Mouse (Mus musculus): ENCODE data around the gene Hmg20a.

Gene Hmg20a

DNA sequence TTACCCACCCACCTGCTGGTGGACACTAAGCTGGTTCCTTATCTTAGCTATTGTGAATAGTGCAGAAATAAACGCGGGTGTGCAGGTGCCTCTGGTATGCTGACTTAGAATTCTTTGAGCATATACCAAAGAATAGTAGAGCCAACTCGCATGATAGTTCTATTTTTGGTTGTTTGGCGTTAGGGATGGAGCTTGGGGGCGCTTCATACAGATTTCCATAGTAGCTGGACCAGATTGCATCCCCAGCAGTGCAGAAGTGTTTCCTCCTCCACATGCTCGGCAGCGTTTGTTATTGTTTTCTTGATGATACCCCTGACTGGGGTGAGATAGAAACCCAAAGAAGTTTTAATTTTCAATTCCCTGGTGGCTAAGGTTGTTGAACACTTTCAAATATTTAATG, 21.3 kb downstream of the Hmg20a start:
- DNase-seq (ENCODE audit: low spot score): no peak

DNA sequence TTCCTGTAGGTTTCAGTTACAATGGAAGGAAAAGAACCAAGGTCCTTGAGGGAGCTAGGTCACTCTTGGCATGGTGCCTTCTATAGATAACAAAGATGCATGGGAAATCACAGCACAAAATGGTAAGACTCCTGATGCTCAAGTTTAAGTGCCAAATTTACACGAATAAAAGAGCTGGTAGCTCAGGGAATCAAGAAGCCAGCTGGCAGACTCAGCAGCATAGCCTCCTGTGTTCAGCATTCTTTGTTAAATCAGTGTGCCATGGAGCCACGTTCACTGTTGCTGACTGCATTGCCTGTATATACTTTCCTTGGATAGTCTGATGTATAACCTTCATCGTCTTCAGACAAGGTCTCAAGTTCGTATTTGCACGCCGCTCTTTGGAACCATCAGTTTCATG, 33.2 kb downstream of the Hmg20a start:
- DNase-seq (ENCODE audit: low spot score): no peak

DNA sequence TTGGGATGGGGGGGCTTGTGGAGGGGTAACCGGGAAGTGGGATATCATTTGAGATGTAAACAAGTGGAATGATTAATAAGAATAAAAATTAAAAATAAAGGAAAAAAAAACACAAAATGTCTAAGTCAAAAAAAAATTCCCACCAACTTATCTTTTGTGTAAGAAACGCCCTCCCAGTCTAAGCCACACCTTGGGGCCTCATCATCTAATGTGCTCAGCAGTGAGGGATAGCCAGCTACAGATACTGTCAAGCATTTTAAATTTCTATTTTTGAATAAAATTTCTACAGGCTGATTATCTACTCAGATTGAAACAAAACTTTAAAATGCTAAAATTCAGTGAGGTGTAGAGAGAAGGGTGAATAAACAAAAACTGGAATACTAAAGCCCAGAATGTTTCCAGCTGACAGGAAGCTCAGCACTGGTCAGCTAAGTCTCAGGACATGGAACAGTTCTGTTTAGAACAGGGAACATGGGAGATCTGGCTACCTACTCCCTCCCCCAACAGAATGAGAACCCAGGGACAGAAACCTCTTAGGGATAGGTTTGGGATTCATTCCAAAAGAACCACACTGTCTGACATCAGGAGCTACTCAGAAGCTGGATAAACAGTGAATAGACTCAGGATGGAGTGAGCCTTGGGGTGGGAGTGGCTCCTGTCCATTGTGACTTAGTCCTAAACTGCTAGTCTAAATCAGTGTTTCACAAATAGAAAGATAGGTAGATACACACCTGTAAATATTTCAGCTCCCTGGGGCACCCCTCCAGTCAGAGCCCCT, 34.8 kb downstream of the Hmg20a start:
- no peak for DNase-seq (ENCODE audit: low spot score)

DNA sequence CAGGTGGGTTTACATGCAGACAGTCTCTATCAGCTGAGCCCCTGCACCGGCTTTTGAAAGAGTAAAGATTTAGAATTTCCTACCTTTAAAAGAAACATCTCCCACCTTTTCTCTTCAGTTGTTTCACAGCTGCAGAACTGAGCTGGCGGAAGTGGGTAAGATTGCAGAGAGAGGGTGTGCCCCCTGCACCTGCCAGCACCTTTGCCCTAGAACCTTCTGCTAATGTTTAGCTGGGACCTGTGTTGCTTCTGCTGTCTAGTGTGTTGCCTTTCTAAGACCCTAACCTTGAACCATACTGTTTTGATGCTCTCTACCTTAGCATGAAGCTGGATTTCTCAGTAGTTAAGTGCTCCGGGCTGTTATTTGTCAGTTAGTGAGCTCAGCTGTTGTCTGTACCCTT, 38.0 kb downstream of the Hmg20a start:
- no peak for DNase-seq (ENCODE audit: low spot score)

DNA sequence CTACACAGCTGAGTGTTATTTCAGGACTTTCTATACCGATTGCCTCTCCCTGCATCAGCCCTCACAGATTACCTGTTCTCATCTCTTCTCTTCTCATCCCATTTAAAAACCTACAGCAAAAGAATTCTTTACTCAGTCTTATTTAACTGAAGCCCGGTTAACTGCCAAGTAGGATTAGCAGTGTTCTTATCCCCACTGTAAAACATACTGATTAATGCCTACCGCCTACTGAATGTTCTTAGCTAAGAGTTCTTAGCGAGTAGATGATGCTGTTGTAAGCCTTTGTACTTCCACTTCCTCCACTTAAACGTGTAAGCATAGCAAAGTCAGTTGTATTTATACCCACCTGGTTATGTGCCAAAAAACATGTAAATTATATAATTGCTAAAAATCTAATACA, 42.6 kb downstream of the Hmg20a start:
- no peak for DNase-seq (ENCODE audit: low spot score)

GRCm38 (mm10) chr9:56462606-56463005, 44.2 kb downstream of the Hmg20a start:
- DNase-seq (ENCODE audit: low spot score): no peak

GRCm38 (mm10) chr9:56463046-56463445, 44.6 kb downstream of the Hmg20a start:
- no peak for DNase-seq (ENCODE audit: low spot score)

GRCm38 (mm10) chr9:56463686-56464515, 45.5 kb downstream of the Hmg20a start:
- DNase-seq (ENCODE audit: low spot score): no peak

GRCm38 (mm10) chr9:56464863-56465654, 46.6 kb downstream of the Hmg20a start:
- no peak for DNase-seq (ENCODE audit: low spot score)

DNA sequence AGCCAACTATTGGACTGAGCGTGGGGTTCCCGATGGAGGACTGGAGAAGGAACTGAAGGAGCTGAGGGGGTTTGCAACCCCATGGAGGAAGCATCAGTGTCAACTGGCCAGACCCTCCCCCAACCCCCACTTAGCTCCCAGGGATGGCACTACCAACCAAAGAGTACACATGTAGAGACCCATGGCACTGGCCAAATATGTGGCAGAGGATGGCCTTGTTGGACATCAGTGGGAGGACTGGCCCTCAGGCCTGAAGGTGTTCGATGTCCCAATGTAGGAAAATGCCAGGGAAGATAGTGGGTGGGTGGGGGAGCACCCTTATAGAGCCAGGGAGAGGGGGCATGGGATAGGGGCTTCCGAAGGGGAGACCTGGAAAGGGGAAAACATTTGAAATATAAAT, 47.8 kb downstream of the Hmg20a start:
- DNase-seq (ENCODE audit: low spot score): no peak

DNA sequence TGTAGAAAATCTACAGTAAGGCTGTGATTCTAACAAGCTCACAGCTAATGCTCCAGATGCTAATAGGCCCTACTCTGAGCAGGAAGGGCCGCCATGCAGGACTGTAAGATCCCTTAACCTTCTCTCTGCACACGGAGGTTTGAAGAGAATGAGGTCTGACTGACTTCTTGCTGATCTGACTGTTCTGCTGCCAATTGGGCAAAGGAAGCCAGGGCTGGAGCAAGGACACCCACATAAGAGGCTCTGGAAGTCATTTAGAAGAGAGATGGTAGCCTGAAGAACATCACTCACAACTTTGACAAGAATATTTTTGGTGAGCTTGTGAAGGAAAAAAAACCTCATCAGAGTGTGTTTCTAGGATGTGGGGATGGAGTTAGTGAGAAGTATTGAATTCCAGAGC, 51.2 kb downstream of the Hmg20a start:
- DNase-seq (ENCODE audit: low spot score): no peak

- no peak for DNase-seq (ENCODE audit: low spot score)
Measured at GRCm38 (mm10) chr9:56470291-56470690, 51.9 kb downstream of the Hmg20a start.

- DNase-seq (ENCODE audit: low spot score): no peak
Measured at GRCm38 (mm10) chr9:56478975-56479647, 60.7 kb downstream of the Hmg20a start.

GRCm38 (mm10) chr9:56482623-56483022, 64.2 kb downstream of the Hmg20a start:
- no peak for DNase-seq (ENCODE audit: low spot score)

DNA sequence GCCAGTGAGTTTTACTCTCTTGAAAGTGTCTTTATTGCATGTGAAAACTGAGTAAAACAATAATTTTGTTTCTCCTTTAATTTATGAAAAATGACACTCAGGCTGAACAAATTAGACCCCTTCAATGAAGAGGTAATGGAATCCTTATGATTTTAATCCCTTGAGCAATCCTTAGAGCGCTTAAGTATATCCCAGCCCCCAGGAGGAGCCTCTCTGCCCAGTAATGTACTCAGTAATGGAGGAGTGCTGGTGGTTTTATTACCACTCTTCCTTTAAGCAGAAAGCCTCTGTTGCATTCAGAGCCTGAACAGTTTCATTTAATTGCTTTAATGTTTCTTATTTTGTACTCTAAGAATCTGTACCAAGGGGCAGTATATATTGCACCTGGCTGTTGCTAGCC, 67.0 kb downstream of the Hmg20a start:
- DNase-seq (ENCODE audit: low spot score): no peak

DNA sequence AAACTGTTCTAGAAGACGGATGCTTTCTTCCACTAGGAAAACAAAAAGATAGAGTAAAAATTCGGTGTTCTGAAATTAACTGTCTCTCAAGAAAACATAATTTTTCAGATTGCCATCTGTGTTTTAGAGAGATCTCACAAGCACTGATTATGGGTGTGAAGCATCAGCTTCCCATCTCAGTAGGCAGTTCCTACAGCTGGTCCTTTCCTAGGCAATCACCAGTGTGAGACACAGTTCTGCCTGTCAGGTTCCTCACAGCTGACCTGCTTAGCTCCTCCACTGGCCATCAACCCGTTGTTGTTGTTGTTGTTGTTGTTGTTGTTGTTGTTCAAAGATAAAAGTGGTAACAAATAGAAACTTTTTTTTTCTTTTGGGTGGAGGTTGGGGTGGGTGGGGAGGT, 67.7 kb downstream of the Hmg20a start:
- no peak for DNase-seq (ENCODE audit: low spot score)

DNA sequence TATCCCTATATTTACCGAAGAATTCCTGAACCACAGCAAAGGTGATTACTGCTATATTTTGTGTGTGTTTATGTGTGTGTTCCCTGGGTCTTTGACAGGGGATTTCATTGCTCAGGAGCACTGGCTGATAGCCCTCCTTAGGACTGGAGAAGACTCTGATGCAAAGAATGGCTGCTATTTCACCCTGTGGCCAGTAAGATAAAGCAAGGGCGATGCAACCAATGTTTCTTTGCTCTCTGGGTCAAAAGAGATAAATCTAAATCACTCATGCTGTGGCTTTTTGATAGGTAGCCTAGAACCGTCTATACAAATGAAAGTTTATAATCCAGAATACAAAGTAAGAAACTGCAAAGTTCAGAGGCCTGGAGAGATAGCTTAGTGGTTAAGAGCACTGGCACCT, 69.2 kb downstream of the Hmg20a start:
- DNase-seq (ENCODE audit: low spot score): no peak

- no peak for DNase-seq (ENCODE audit: low spot score)
Measured at GRCm38 (mm10) chr9:56492391-56492790, 74.0 kb downstream of the Hmg20a start.

DNA sequence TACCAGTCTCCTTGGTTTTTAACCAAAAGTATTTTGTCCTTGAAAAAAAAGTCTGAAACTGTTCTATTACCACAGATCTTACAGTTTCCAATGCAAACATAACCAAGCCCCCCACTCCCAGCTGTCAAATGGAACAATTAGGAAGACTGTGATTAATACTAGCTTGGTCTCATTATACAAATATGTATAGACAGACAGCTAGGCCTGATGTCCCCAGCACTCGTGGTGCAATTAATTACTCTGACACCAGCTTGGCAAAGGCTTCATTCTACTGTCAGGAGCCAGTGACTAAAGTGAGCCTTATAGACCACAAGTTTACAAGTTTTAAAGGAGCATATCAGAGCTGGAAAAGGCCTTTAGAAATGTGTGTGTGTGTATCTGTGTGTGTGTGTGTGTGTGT, 74.5 kb downstream of the Hmg20a start:
- DNase-seq (ENCODE audit: low spot score): no peak

DNA sequence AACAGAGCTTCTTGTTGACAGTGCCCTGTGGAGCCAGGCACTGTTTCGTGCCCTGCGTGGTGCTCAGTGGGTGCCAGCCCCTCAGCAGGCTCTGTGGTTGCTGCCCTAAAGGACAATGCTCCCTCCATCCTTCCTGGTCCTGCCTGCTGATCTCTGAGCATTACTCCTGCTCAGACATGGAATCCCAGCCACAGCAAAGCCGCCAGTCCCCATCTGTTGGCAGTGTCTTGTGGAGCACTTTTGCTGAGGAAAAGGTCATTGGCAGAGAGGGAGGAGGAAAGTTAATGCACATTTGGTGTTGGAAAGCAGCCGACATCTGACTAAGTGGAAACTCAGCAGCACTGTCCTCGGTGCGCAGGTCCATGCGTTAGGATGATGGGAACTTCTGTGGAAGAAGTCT, 76.7 kb downstream of the Hmg20a start:
- no peak for DNase-seq (ENCODE audit: low spot score)

GRCm38 (mm10) chr9:56495795-56496232, 77.4 kb downstream of the Hmg20a start:
- no peak for DNase-seq (ENCODE audit: low spot score)

DNA sequence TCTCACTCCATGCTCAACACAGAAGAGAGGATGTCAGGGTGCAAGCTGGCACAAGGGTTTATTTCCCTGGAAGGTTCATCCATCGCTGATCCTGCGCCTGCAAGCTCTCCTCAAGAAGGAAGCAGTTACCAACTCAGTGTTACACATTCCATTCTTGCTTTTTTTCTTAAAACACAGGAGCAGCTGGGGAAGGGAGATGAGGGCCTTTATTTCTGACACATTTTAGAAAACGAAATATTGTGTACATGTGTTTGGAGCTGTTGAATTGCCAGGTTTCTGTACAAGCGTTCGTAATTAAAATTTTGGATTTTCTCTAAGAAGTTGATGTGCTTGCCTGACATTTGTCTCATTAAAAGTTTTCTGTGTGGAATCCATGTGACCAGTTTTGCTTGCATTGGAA, 78.2 kb downstream of the Hmg20a start:
- DNase-seq (ENCODE audit: low spot score): no peak
